Mouse (Mus musculus) kidney, postnatal 10 days (tissue): ENCODE results near the gene AI854703.

Source experiments
- DNase-seq: peaks from one replicate; pipeline ENCODE4 v3.0.0; 2021; ENCODE audit warnings: mixed read lengths

The AI854703 gene

DNA sequence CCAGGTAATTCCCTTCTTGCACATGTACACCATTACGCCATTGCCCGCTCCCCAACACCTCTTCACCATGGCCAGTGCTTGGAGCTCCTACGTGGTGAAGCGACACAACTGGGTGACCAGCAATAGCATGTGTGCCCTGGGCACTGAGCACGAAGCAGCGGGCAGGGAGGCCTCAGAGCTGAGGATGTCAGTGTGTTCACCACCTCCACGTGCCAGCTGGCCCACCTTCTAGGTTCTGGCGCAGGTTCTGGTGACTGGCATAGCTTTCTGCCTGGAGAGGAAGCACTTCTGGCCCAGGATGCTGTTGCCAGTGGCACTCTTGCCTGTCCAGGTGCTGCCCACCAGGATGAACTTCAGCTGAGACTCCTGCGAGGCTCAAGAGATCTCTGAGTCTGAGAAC, 38.9 kb downstream of the AI854703 start:
- no peak for DNase-seq

DNA sequence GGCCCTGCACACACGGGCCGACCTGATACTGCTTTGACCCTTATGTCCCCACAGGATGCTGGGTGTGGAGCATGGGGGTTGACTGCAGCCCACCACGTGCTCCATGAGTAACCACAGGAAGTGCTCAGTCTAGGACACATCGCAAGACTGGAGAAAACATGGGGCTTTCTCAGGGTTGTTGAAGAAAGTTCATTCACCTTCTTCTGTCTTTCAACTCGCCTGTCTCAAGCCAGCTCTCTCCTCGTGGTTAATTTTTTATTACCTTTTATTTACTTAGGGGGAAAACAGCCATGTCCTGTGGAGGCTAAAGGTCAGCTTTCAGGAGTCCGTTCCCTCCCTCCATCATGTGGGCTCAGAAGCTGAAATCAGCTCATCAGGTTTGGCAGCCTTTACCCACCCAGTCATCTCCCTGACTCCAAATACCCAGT, 39.6 kb downstream of the AI854703 start:
- peak; percentile 36 for DNase-seq

DNA sequence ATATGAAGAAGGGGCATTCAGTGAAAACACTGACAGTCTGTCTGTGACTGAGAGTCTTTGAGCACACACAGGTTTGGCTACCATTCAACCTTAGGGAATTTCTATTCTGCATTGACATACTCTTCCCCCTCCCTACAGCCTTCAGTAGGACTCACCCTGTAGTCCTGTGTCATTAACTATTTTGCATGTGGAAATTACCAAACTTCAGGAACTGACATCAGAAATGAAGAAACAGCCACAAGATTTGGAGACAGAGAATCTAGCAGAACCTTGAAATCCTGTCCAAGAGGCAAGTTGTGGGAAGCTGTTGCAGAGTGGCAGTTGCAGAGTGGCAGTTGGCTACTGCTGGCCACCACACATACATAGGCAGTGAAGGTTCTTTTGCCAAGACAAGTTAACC, 41.5 kb downstream of the AI854703 start:
- DNase-seq = no peak

DNA sequence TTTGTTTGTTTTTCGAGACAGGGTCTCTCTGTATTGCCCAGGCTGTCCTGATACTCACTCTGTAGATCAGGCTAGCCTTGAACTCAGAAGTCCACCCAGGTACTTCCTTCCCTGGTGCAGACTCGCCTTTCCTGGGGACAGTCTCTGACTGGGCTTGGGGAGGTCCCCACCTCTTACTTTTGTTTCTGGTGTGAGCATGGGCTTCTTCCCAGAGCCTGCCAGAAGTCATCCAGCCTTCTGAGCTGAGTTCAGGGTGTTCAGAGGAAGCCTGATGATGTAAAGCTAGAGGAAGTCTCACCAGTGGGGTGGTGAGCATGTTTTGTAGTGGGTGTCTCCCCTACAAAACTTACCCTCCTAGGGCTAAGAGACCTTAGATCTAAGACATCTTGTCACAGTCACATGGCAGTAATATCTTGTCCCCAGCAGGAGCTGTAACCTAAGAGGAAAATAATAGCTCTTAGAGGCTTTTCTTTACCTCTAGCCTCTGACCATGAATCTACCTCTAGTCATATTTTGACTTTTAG, 42.9 kb downstream of the AI854703 start:
- no peak for DNase-seq

DNA sequence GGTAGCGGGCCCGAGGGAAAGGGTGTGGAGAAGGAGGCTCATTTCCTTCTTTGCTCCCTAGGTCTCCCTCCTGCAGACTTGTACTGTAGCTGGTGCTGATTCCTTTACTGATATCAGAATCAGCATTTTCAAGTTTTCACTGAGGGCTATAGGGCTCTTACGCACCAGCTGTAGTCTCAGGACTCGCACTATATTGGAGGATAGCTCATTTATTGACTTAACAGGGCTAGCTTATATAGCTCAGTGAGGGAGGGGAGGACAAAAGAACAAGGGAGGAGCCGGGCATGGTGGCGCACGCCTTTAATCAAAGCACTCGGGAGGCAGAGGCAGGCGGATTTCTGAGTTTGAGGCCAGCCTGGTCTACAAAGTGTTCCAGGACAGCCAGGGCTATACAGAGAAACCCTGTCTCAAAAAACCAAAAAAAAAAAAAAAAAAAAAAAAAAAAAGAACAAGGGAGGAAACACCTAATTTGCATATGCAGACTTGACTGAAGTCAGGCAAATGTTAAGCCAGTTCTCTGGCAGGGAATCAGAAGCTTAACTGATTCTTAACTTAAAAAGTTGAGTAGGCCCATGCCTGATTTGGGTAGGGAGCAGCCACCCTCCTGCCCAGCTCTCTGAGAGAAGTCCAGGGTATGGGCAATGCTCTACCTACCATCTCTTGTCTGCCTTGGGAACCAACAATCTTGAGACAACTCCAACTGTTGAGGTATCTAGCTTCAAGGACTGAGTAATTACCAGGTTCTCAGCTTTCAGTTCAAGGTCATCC, 47.9 kb downstream of the AI854703 start:
- no peak for DNase-seq

DNA sequence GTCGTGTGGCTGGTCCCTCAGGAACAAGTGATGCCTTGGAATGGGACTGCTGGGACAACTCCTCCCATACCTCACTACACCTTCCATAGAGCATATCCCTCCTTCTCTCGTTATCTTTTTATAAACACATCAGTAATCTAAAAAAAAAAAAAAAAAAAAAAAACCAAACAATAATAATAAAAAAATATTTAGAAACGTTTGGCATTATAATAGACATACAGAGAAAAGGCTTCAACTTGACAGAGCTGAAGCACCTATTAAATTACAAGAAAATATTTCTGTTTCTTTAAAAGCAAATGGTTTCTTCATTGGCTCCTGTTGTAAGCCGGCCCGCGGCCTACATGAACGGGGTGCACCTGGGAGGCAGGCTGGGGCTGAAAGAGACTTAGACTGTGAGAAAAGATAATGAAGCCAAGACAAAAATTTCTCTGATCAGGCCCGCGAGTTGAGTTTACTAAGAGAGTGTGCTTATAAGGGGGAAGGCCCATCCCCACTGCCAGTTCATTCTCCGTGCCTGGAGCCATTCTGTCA, 48.9 kb downstream of the AI854703 start:
- DNase-seq = no peak

DNA sequence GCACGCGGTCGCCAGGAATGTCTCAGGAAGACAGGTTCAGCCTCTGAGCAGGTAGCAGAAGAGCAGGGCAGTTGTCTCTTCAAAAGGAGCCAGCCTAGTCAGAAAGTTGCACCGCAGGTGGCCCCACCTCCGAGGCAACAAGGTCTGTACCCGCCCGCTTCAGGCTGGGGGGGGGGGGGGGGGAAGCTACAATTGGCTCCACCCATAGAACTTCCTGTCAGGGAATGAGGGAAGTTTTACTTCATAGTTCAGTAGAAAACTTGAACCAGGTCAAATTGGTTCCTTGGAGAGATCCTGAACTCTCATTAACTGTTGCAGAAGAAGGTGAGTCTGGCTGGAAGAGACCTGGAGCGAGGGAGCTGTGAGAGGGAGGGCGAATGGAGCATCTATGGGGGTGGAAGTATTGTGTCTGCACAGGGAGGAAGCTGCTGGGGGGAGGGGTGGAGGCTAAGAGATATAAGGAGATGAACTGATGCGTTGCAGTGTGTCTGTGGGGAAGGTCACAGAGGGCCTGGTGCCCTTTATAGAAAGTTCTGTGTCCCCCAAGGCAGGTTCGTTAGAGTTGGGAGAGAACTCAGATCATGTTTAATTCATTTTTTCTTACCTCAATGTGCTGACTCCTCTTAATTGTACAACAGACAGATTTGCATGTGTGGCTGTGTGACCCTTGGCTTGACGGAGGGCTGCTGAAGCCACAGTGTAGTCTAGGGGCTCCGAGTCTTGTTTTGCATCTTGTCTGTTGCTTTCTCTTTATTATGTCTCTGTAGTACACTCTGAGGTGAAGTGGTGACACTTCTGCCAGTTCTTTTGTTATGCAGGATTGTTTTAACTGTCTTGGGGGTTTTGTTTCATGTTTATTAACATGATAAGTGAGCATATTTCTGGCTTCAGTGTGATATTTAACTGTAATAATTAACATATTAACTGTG, 49.6 kb downstream of the AI854703 start, which contains the start of gene Gimap9:
Gimap9 (plus strand) TSS at position 199 of the 929 bp plus-strand sequence.
- peak; percentile 69 for DNase-seq

DNA sequence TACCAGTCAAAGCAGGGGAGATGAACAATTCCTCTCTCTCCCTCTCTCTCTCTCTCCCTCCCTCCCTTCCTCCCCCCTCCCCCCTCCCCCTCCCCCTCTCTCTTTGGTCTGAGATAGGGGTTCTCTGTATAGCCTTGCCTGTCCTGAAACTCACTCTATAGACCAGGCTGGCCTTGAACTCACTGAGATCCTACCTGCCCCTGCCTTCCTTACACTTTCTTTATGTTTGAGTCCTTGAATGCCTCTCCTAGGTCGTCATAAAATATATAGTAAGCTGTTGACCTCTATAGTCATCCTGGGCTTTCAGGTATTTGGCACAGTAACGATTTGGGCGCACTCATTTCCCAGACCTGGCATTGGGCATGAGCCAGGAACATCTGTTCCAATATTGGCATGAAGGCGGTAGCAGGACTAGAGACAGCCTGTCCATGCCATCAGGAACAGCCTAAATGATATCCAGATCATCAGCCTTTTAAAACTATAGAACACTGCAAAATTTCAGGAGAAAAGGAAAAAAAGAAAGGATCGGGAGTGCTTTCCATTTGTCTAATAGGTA, 50.4 kb downstream of the AI854703 start:
- DNase-seq = no peak

DNA sequence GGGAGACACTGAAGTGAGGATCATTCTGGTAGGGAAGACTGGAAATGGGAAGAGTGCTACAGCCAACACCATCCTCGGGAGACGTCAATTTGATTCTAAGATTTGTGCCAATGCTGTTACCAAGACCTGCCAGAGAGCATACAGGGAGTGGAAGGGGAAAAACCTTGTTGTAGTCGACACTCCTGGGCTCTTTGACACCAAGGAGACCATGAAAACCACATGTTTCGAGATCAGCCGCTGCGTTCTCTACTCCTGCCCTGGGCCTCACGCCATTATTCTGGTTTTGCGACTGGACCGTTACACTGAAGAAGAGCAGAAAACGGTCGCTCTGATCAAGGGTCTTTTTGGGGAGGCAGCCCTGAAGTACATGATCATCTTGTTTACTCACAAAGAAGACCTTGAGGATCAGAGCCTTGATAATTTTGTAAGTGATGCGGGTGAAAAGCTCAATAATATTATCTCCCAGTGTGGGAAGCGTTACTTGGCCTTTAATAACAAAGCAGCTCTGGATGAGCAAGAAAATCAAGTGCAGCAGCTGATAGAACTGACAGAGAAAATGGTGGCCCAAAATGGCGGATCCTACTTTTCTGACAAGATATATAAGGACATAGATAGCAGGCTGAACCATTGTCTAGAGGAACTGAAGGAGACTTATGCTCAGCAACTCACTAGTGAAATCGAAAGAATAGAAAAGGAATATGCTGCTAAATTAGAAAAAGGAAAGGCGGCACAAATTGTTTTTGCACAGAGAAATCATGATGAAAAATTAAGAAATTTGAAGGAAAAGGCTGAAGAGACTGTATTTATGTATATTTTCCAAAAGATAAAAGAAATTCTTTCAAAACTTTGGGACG, 51.2 kb downstream of the AI854703 start:
- DNase-seq = no peak

DNA sequence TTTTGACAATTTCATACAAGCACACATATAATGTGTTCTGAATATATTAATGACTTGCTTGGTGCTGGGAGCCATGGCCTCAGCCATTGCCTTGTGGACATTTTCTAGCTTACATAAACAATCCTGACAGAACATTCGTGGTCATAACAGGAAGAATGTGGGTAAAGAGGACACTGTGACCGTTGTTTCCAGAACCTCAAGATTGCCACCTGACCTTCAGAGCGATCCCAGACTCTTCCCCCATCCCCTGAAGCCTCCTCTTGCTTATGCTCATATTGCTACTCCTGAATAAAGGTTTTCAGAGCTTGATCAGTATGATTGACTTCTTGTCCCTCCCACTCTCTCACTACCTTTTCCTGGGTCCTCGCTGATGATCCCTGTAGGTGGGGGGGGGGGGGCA, 51.8 kb downstream of the AI854703 start:
- no peak for DNase-seq

DNA sequence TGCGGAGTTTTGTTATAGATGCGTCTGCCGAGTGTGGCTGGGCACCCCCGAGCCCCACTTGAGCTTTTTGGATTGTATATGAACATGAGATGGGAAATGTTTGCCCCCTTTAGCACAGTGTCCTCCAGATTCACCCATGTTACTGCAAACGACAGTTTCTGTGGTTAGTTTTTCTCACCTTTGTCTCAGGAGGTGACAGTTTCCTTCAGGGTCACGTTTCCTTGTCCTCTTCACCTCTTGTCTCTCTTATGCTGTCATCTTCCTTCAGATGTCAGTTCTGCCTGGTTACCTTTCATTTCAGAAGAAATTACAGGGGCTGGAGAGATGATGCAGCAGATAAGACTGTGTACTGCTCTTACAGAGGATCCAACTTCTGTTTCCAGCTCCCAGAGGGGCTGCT, 53.1 kb downstream of the AI854703 start:
- DNase-seq = no peak

DNA sequence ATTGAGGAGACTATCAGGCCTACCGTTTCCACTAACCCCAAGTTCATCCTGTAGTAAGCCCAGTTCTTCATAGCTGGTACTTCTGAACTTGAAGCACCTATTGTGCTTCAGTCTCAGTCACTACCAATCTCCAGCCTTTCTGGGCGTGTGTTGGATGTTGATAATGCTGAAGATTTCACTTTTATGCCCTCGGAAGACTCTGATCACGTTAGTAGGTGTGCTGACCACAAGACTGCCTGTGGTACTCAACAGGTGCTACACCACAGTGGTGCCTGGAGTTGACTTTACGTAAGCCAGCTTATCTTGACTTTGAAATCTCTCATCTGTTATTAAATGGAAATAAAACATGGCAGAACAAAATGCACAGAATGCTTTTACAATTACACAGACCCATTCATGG, 53.9 kb downstream of the AI854703 start:
- no peak for DNase-seq

DNA sequence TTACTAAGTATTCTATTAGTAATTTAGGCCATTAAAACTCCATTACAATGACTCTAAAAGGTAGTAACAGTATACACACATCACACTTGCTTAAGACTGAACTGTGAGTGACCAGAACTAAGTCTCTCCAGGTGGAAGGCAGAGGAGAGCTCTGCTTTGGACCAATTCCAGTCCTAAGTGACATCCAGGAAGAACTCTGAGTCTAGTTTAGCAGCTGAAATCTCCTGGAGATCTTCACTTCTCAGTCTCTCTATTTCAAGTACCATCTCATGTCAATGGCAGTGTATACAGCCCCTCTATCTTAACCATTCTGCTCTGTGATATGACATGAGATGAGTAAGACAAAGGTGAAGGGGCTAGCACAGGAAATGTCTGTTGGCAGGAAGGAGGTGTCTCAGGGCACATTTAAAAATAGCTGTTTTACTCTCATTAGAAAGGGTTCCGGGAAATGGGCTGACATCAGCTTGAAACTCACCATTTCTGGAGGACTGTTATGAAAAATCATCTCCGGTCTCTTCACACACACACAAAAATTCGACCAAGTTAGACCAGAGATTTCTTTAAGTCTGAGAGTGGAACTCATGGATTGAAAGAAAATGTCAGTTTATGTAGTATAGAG, 55.0 kb downstream of the AI854703 start:
- no peak for DNase-seq

DNA sequence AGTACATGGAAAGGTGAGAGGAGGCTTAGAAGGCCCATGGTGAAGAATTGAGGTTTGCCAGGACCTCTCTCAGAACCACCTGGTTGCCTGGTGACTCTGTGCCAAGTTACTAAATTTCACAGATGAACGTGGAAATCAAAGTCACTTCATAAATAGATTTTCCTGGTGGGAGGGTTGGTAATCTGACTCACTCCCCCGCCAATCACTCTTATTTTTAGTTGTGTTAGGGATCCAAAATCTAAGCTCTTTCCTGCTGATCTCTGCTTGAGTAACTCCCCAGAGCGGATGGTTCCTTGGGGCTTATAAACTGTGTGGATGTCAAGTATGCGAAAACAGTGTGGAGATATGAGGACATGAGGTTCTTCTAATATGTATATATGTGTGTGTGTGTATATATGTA, 55.7 kb downstream of the AI854703 start:
- DNase-seq = no peak
